ENCODE assay signal across 30 mouse cellular contexts in genomic region chr12:116313816-116314215, GRCm38 (mm10). TPM values are rescaled to one million over a fixed set of nuclear protein-coding genes. Genes with fewer than 3 reads are reported as not detected.
"Had no signal": no experiment of that assay in that cellular context is flagged by ENCODE, and none has a peak within 500 bp of the region (broad histone marks: within the 10 kb centered on the region; RNA-seq: fewer than 3 reads in every experiment).

No protein-coding gene starts in this region.

- DNase-seq: kidney, adult 18-20 months; kidney, adult 9 months; kidney, postnatal 14 days; kidney, postnatal 4 days; left cerebral cortex, postnatal 4 days; liver, postnatal 0 days; lung, embryonic 14.5 days; right cerebral cortex, adult 18-20 months; right cerebral cortex, postnatal 14 days; right cerebral cortex, postnatal 4 days had no signal

- ATAC-seq: liver, postnatal 0 days; lung, postnatal 0 days; midbrain, embryonic 16.5 days had no signal

RNA-seq across cellular contexts. Expression of gene Gm11027, which starts 38.6 kb away (rescaled TPM):
- total RNA-seq: layer of hippocampus, adult 18-20 months; layer of hippocampus, postnatal 14 days; left cerebral cortex, adult 8-10 months; left cerebral cortex, postnatal 14 days; left cerebral cortex, postnatal 4 days; megakaryocyte, adult 5-6 weeks; monocyte, adult 5-6 weeks had no signal
- polyA plus RNA-seq: kidney, embryonic 16.5 days; limb, embryonic 12.5 days; limb, embryonic 15.5 days; liver, embryonic 11.5 days; liver, embryonic 14.5 days; liver, postnatal 0 days; lung, embryonic 14.5 days; lung, postnatal 0 days; macrophage; midbrain, embryonic 12.5 days; midbrain, embryonic 16.5 days; myocyte; neural tube, embryonic 11.5 days; neural tube, embryonic 14.5 days; stomach, embryonic 14.5 days; stomach, postnatal 0 days had no signal

RNA-seq across cellular contexts. Expression of gene Wdr60, which starts 51.0 kb away (rescaled TPM):
- total RNA-seq: monocyte, adult 5-6 weeks had no signal
